Mouse (Mus musculus): ENCODE data around the gene Arhgap30. TPM values are rescaled to one million over a fixed set of nuclear protein-coding genes. Genes with fewer than 3 reads are reported as not detected.

The Arhgap30 gene
- polyA plus RNA-seq, 1 experiment, result 0.78 TPM

DNA sequence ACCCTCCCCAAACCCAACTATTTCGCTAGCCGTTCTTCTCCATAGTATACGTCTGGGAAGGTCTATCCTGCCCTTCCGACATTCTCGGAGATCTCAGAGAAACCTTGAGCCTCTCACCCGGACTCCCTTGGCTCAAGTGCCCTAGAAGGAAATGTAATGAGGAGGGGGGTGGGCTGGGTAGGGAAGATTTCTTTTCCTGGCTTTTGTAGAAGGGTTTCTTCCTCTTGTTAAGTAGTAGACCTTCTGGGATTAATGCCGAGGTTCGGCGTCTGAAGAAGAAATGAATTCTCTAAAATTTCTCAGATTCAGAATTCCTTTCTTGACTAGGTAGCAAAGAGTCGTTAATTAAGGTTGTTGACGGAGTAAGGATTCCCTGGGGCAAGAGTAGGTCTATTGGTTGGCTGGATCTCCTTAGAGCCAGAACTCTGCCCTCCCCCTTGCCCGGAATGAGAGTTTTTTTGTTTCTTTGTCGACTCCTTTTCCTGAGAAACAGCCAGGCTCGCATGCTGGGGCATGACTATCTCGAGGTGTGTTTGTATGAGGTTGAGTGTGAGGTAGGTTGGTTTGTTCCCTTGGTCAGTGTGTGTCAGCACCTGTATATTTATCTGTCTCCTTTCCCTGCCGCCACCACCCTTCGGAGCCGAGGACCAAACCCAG lies 49.4 kb downstream of the Arhgap30 start:
- H3K9ac ChIP-seq (ENCODE audit: low read depth, poor library complexity, severe bottlenecking), result peak overlapping the region; percentile 70
- H3K36me3 ChIP-seq (ENCODE audit: control insufficient read depth, insufficient read depth, low read length, poor library complexity, severe bottlenecking), result no peaks in the 10 kb centered on the region
- no peaks in the 10 kb centered on the region for H3K27me3 ChIP-seq (ENCODE audit: control insufficient read depth, insufficient read depth, low read length, poor library complexity, severe bottlenecking)
- H3K27ac ChIP-seq (ENCODE audit: insufficient read depth, low read length), result peak overlapping the region; percentile 64; the same call in 1 of the 2 replicates
- peak overlapping the region; percentile 87 for H3K4me3 ChIP-seq (ENCODE audit: low read depth, low read length)
- TF ChIP-seq CTCF (IDR thresholded peaks at IDR 0.05; ENCODE audit: low read depth, low read length) (no peak), POLR2A (IDR thresholded peaks at IDR 0.05; ENCODE audit: insufficient read depth, low read length) (no peak), EP300 (IDR thresholded peaks at IDR 0.05; ENCODE audit: insufficient read depth, low read depth, low read length) (no peak)
- no peaks in the 10 kb centered on the region for H3K9me3 ChIP-seq (replicated peaks; ENCODE audit: control insufficient read depth, insufficient read depth, low read length, poor library complexity, severe bottlenecking)
- peaks cover 8% of the 10 kb centered on the region for H3K4me1 ChIP-seq (ENCODE audit: control insufficient read depth, insufficient read depth, low read length)

DNA sequence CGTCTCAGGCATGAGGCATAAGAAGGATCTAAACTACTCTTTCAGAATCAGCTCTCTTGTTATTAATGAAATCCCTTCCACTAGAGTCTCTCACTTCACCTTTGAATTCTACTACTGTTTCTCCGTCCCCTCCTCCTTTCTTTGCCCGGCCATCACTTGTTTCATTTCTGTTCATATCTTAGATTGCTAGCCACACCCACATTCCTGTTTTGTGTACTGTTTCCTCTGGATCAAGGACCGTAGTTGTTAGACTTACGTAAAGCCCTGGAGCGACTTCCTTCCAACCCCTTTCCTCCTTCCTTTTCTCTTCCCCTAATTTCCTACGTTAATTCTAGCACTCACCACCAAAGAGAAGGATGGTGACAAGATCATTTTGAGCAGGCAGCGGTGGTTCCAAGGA lies 50.3 kb downstream of the Arhgap30 start:
- peaks cover 8% of the 10 kb centered on the region for H3K4me1 ChIP-seq (ENCODE audit: control insufficient read depth, insufficient read depth, low read length)
- H3K9ac ChIP-seq (ENCODE audit: low read depth, poor library complexity, severe bottlenecking), result peak overlapping the region; percentile 70; the same call in 1 of the 2 replicates
- H3K36me3 ChIP-seq (ENCODE audit: control insufficient read depth, insufficient read depth, low read length, poor library complexity, severe bottlenecking), result no peaks in the 10 kb centered on the region
- no peaks in the 10 kb centered on the region for H3K9me3 ChIP-seq (replicated peaks; ENCODE audit: control insufficient read depth, insufficient read depth, low read length, poor library complexity, severe bottlenecking)
- H3K4me3 ChIP-seq (ENCODE audit: low read depth, low read length), result peak overlapping the region; percentile 38
- TF ChIP-seq EP300 (IDR thresholded peaks at IDR 0.05; ENCODE audit: insufficient read depth, low read depth, low read length) (no peak), CTCF (IDR thresholded peaks at IDR 0.05; ENCODE audit: low read depth, low read length) (no peak), POLR2A (IDR thresholded peaks at IDR 0.05; ENCODE audit: insufficient read depth, low read length) (no peak)
- no peaks in the 10 kb centered on the region for H3K27me3 ChIP-seq (ENCODE audit: control insufficient read depth, insufficient read depth, low read length, poor library complexity, severe bottlenecking)
- peak overlapping the region; percentile 48 for H3K27ac ChIP-seq (ENCODE audit: insufficient read depth, low read length)

DNA sequence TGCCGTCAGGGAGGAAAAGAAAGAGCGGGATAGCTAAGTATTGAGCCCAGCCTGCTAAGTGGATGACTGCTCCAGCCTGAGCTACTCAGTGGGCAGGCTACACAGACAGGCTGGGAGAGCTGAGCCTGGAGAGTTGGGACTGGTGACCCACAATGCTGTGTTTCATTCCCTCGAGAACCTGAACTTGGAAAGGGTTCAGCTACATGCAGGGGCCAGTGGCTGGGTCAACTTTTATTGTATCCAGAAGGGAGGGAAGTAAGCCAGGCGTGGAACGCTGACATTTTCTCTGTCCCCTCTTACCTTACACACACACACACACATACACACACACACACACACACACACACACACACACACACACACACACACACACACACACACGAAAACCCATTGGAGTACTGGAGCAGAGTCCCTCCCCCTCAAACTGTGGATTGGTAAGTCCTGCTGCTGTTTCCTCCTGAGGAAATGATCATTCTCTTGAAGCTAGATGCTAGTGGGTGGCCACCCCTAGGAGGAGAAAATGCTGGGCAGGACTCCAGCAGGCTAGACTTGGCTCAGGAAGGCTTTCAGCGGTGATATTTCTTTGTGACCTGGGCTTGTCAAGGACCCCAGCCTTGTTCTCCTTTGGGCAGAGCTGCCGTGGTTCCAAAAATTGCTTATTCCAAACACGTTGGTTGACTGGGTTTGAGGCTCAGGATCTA lies 51.4 kb downstream of the Arhgap30 start:
- no peak overlapping the region; the same call in 1 of the 2 replicates for H3K27ac ChIP-seq (ENCODE audit: insufficient read depth, low read length)
- H3K9me3 ChIP-seq (replicated peaks; ENCODE audit: control insufficient read depth, insufficient read depth, low read length, poor library complexity, severe bottlenecking), result no peaks in the 10 kb centered on the region
- H3K36me3 ChIP-seq (ENCODE audit: control insufficient read depth, insufficient read depth, low read length, poor library complexity, severe bottlenecking), result no peaks in the 10 kb centered on the region
- H3K9ac ChIP-seq (ENCODE audit: low read depth, poor library complexity, severe bottlenecking), result no peak overlapping the region
- TF ChIP-seq POLR2A (IDR thresholded peaks at IDR 0.05; ENCODE audit: insufficient read depth, low read length) (no peak), CTCF (IDR thresholded peaks at IDR 0.05; ENCODE audit: low read depth, low read length) (no peak), EP300 (IDR thresholded peaks at IDR 0.05; ENCODE audit: insufficient read depth, low read depth, low read length) (no peak)
- no peaks in the 10 kb centered on the region for H3K27me3 ChIP-seq (ENCODE audit: control insufficient read depth, insufficient read depth, low read length, poor library complexity, severe bottlenecking)
- H3K4me1 ChIP-seq (ENCODE audit: control insufficient read depth, insufficient read depth, low read length), result peaks cover 8% of the 10 kb centered on the region
- peak overlapping the region; percentile 4 for H3K4me3 ChIP-seq (ENCODE audit: low read depth, low read length)

DNA sequence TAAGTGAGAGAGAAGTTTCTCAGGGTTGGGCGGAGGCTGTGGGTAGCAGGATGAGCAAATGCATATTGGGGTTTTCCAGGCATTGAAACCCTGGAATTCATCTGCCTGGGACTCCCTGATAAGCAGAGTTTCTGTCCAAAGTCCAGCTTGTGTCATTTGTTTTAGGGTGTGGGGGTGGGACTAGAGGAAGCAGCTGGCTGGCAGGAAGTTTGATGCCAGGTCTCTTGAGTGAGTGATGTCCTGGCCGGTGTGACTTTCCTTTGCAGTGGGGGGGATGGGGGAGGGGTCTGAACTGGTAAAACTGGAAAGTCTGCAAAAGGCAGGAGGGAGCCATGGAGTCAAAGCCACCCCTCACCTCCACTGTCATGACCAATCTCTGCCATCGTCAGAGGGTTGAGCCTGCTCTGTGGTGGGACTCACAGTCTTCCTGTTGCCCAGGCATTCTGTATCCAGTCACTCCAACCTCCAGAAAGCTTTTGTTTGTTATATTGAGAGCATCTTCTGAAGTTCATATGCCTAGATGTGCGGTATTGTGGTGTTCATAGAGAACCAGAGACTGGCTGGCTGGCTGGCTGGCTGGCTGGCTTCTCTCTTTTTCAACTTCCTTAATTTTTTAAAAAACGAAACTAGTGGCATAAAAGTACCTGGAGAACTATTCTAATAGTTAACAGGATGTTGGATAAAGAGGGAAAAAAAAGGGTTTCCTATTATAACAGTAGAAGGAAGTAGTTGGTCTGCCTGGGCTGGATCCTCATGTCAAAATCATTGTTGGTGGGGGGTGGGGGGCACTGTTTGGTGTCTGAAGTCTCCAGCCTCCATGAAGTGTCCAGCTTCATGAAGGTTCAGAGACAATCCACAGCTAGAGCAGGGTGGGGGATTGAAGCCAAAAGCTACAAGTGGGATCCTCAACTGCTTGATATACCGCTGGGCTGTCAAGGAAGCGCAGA lies 53.0 kb downstream of the Arhgap30 start:
- H3K36me3 ChIP-seq (ENCODE audit: control insufficient read depth, insufficient read depth, low read length, poor library complexity, severe bottlenecking), result no peaks in the 10 kb centered on the region
- H3K4me3 ChIP-seq (ENCODE audit: low read depth, low read length), result no peak overlapping the region
- no peak overlapping the region for H3K9ac ChIP-seq (ENCODE audit: low read depth, poor library complexity, severe bottlenecking)
- peaks cover 8% of the 10 kb centered on the region for H3K4me1 ChIP-seq (ENCODE audit: control insufficient read depth, insufficient read depth, low read length)
- no peaks in the 10 kb centered on the region for H3K9me3 ChIP-seq (replicated peaks; ENCODE audit: control insufficient read depth, insufficient read depth, low read length, poor library complexity, severe bottlenecking)
- TF ChIP-seq CTCF (IDR thresholded peaks at IDR 0.05; ENCODE audit: low read depth, low read length) (no peak), POLR2A (IDR thresholded peaks at IDR 0.05; ENCODE audit: insufficient read depth, low read length) (no peak), EP300 (IDR thresholded peaks at IDR 0.05; ENCODE audit: insufficient read depth, low read depth, low read length) (no peak)
- no peaks in the 10 kb centered on the region for H3K27me3 ChIP-seq (ENCODE audit: control insufficient read depth, insufficient read depth, low read length, poor library complexity, severe bottlenecking)
- H3K27ac ChIP-seq (ENCODE audit: insufficient read depth, low read length), result 0 out of 2 replicates have a peak overlapping the region, but pooled peaks have one; percentile 13

DNA sequence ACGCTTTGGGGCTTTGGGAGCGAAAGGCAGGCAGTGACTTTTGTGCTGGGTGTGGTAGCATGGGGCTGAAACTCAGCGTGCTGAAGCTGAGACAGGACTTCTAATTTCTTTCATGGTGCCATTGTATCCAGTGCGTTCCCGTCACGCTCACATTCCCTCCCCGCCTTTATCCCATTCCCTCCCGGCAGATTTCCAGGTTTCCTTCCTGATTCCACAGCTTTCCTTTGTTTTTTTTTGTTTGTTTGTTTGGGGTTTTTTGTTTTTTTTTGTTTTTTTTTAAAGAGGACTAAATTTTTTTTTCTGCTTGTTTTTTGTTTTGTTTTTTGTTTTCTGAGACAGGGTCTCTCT lies 53.6 kb downstream of the Arhgap30 start:
- no peak overlapping the region for H3K4me3 ChIP-seq (ENCODE audit: low read depth, low read length)
- peaks cover 8% of the 10 kb centered on the region for H3K4me1 ChIP-seq (ENCODE audit: control insufficient read depth, insufficient read depth, low read length)
- no peak overlapping the region for H3K9ac ChIP-seq (ENCODE audit: low read depth, poor library complexity, severe bottlenecking)
- H3K9me3 ChIP-seq (replicated peaks; ENCODE audit: control insufficient read depth, insufficient read depth, low read length, poor library complexity, severe bottlenecking), result no peaks in the 10 kb centered on the region
- no peaks in the 10 kb centered on the region for H3K27me3 ChIP-seq (ENCODE audit: control insufficient read depth, insufficient read depth, low read length, poor library complexity, severe bottlenecking)
- no peak for TF ChIP-seq POLR2A (IDR thresholded peaks at IDR 0.05; ENCODE audit: insufficient read depth, low read length)
- TF ChIP-seq EP300 (IDR thresholded peaks at IDR 0.05; ENCODE audit: insufficient read depth, low read depth, low read length), result no peak
- TF ChIP-seq CTCF (IDR thresholded peaks at IDR 0.05; ENCODE audit: low read depth, low read length), result no peak
- no peaks in the 10 kb centered on the region for H3K36me3 ChIP-seq (ENCODE audit: control insufficient read depth, insufficient read depth, low read length, poor library complexity, severe bottlenecking)
- H3K27ac ChIP-seq (ENCODE audit: insufficient read depth, low read length), result no peak overlapping the region

Measured in ES-Bruce4 (cell line).